Mouse (Mus musculus): ENCODE measurements around the gene Adssl1. TPM values are rescaled to one million over a fixed set of nuclear protein-coding genes. Genes with fewer than 3 reads are reported as not detected.

Gene Adssl1
- polyA plus RNA-seq, 1 experiment from 2014 or later: 4.7 TPM

DNA sequence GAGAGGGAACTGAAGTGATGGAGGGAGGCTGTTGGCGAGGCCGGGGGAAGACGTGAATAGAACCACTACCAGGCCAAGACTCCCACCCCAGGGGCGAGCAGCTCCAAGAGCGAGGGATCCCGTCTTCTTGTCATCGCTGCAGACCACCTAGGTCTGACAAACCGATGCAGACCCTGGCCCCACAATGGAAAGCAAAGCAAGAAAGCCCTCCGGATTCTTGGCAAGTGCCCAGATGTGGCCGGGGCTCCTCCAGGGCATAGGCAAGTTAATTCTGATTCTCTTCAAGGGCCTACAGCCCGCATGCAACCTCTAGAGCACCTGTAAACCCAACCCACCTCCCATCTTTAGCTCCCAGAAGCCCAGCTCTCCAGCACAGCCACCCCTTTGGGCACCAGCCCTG is 43.5 kb downstream of the Adssl1 start:
- no peak overlapping the region for H3K9ac ChIP-seq (ENCODE audit: low read length)
- no peak for ATAC-seq (ENCODE audit: low FRiP score, low TSS enrichment)
- H3K9me3 ChIP-seq (ENCODE audit: control insufficient read depth, low read length): no peaks in the 10 kb centered on the region
- peaks cover 27% of the 10 kb centered on the region for H3K36me3 ChIP-seq (ENCODE audit: control insufficient read depth, insufficient read depth, low read length)
- no peaks in the 10 kb centered on the region for H3K27me3 ChIP-seq (ENCODE audit: control insufficient read depth, insufficient read depth, low read length)
- H3K4me2 ChIP-seq (replicated peaks; ENCODE audit: low read depth): no peak overlapping the region
- peaks cover 20% of the 10 kb centered on the region for H3K4me1 ChIP-seq (replicated peaks; ENCODE audit: control insufficient read depth, insufficient read depth)
- DNase-seq (ENCODE audit: low spot score): no peak
- 81% methylated on average over 11 of the region's 11 CpGs for WGBS
- H3K27ac ChIP-seq (replicated peaks): no peak overlapping the region
- no peak for TF ChIP-seq CTCF (IDR thresholded peaks at IDR 0.05; ENCODE audit: low read depth)
- no peak overlapping the region for H3K4me3 ChIP-seq (ENCODE audit: low read depth, low read length)

- no peaks in the 10 kb centered on the region for H3K9me3 ChIP-seq (ENCODE audit: control insufficient read depth, low read length)
- ATAC-seq (ENCODE audit: low FRiP score, low TSS enrichment) (no peak), DNase-seq (ENCODE audit: low spot score) (no peak)
- peaks cover 22% of the 10 kb centered on the region for H3K4me1 ChIP-seq (replicated peaks; ENCODE audit: control insufficient read depth, insufficient read depth)
- H3K36me3 ChIP-seq (ENCODE audit: control insufficient read depth, insufficient read depth, low read length): peaks cover 23% of the 10 kb centered on the region
- H3K27me3 ChIP-seq (ENCODE audit: control insufficient read depth, insufficient read depth, low read length): no peaks in the 10 kb centered on the region
- TF ChIP-seq EP300 (optimal IDR thresholded peaks at IDR 0.05): no peak
- TF ChIP-seq CTCF (IDR thresholded peaks at IDR 0.05; ENCODE audit: low read depth): no peak
- no peak overlapping the region for H3K27ac ChIP-seq (replicated peaks)
- no peak overlapping the region for H3K9ac ChIP-seq (ENCODE audit: low read length)
- WGBS: 80% methylated on average over 12 of the region's 12 CpGs
- H3K4me3 ChIP-seq (ENCODE audit: low read depth, low read length): no peak overlapping the region
- H3K4me2 ChIP-seq (replicated peaks; ENCODE audit: low read depth): no peak overlapping the region
Measured at GRCm38 (mm10) chr12:112663716-112664115, 43.9 kb downstream of the Adssl1 start.

- Histone ChIP-seq H3K27me3 (ENCODE audit: control insufficient read depth, insufficient read depth, low read length) (no peaks in the 10 kb centered on the region), H3K4me3 (ENCODE audit: low read depth, low read length) (no peak overlapping the region), H3K4me1 (replicated peaks; ENCODE audit: control insufficient read depth, insufficient read depth) (peaks cover 22% of the 10 kb centered on the region), H3K36me3 (ENCODE audit: control insufficient read depth, insufficient read depth, low read length) (peaks cover 23% of the 10 kb centered on the region), H3K9me3 (ENCODE audit: control insufficient read depth, low read length) (no peaks in the 10 kb centered on the region), H3K27ac (replicated peaks) (no peak overlapping the region), H3K4me2 (replicated peaks; ENCODE audit: low read depth) (no peak overlapping the region), H3K9ac (ENCODE audit: low read length) (no peak overlapping the region)
- ATAC-seq (ENCODE audit: low FRiP score, low TSS enrichment): no peak
- TF ChIP-seq CTCF (IDR thresholded peaks at IDR 0.05; ENCODE audit: low read depth): peak; percentile 9; the same call in 1 of the 2 replicates
- no peak for TF ChIP-seq EP300 (optimal IDR thresholded peaks at IDR 0.05)
- DNase-seq (ENCODE audit: low spot score): no peak
- 27% methylated on average over 2 of the region's 2 CpGs for WGBS
Measured at GRCm38 (mm10) chr12:112664124-112664523, 44.3 kb downstream of the Adssl1 start.

- Histone ChIP-seq H3K36me3 (ENCODE audit: control insufficient read depth, insufficient read depth, low read length) (peaks cover 18% of the 10 kb centered on the region), H3K9me3 (ENCODE audit: control insufficient read depth, low read length) (no peaks in the 10 kb centered on the region), H3K9ac (ENCODE audit: low read length) (peak overlapping the region; percentile 38; the same call in 1 of the 2 replicates), H3K4me1 (replicated peaks; ENCODE audit: control insufficient read depth, insufficient read depth) (peaks cover 22% of the 10 kb centered on the region), H3K27me3 (ENCODE audit: control insufficient read depth, insufficient read depth, low read length) (no peaks in the 10 kb centered on the region), H3K4me3 (ENCODE audit: low read depth, low read length) (no peak overlapping the region), H3K27ac (replicated peaks) (peak overlapping the region; percentile 58; the same call in 1 of the 2 replicates), H3K4me2 (replicated peaks; ENCODE audit: low read depth) (no peak overlapping the region)
- 26% methylated on average over 5 of the region's 5 CpGs for WGBS
- ATAC-seq (ENCODE audit: low FRiP score, low TSS enrichment): no peak
- TF ChIP-seq EP300 (optimal IDR thresholded peaks at IDR 0.05) (no peak), CTCF (IDR thresholded peaks at IDR 0.05; ENCODE audit: low read depth) (no peak)
- DNase-seq (ENCODE audit: low spot score): no peak
Measured at GRCm38 (mm10) chr12:112664656-112665055, 44.8 kb downstream of the Adssl1 start.

- 0 out of 2 replicates have a peak overlapping the region, but pooled peaks have one; percentile 3 for H3K4me2 ChIP-seq (replicated peaks; ENCODE audit: low read depth)
- TF ChIP-seq CTCF (IDR thresholded peaks at IDR 0.05; ENCODE audit: low read depth) (no peak), EP300 (optimal IDR thresholded peaks at IDR 0.05) (no peak)
- DNase-seq (ENCODE audit: low spot score) (peak; percentile 81), ATAC-seq (ENCODE audit: low FRiP score, low TSS enrichment) (no peak)
- WGBS: 21% methylated on average over 18 of the region's 18 CpGs
- H3K4me1 ChIP-seq (replicated peaks; ENCODE audit: control insufficient read depth, insufficient read depth): peaks cover 22% of the 10 kb centered on the region
- H3K4me3 ChIP-seq (ENCODE audit: low read depth, low read length): no peak overlapping the region
- 0 out of 2 replicates have a peak overlapping the region, but pooled peaks have one; percentile 38 for H3K9ac ChIP-seq (ENCODE audit: low read length)
- peaks cover 19% of the 10 kb centered on the region for H3K36me3 ChIP-seq (ENCODE audit: control insufficient read depth, insufficient read depth, low read length)
- H3K27ac ChIP-seq (replicated peaks): peak overlapping the region; percentile 58
- no peaks in the 10 kb centered on the region for H3K27me3 ChIP-seq (ENCODE audit: control insufficient read depth, insufficient read depth, low read length)
- no peaks in the 10 kb centered on the region for H3K9me3 ChIP-seq (ENCODE audit: control insufficient read depth, low read length)
Measured at GRCm38 (mm10) chr12:112665445-112665844, 45.6 kb downstream of the Adssl1 start.

GRCm38 (mm10) chr12:112665881-112666544 is 46.2 kb downstream of the Adssl1 start:
- 0 out of 2 replicates have a peak overlapping the region, but pooled peaks have one; percentile 38 for H3K9ac ChIP-seq (ENCODE audit: low read length)
- WGBS: 79% methylated on average over 9 of the region's 9 CpGs

More at GRCm38 (mm10) chr12:112665881-112666544, 46.2 kb downstream of the Adssl1 start:
- Histone ChIP-seq H3K27ac (replicated peaks) (peak overlapping the region; percentile 58), H3K4me3 (ENCODE audit: low read depth, low read length) (no peak overlapping the region), H3K27me3 (ENCODE audit: control insufficient read depth, insufficient read depth, low read length) (no peaks in the 10 kb centered on the region), H3K9me3 (ENCODE audit: control insufficient read depth, low read length) (no peaks in the 10 kb centered on the region), H3K36me3 (ENCODE audit: control insufficient read depth, insufficient read depth, low read length) (peaks cover 22% of the 10 kb centered on the region), H3K4me1 (replicated peaks; ENCODE audit: control insufficient read depth, insufficient read depth) (peaks cover 22% of the 10 kb centered on the region), H3K4me2 (replicated peaks; ENCODE audit: low read depth) (no peak overlapping the region)
- DNase-seq (ENCODE audit: low spot score): no peak
- ATAC-seq (ENCODE audit: low FRiP score, low TSS enrichment): no peak
- TF ChIP-seq CTCF (IDR thresholded peaks at IDR 0.05; ENCODE audit: low read depth) (no peak), EP300 (optimal IDR thresholded peaks at IDR 0.05) (no peak)
